Mouse (Mus musculus): ENCODE measurements around the gene Mrgprb5. TPM values are rescaled to one million over a fixed set of nuclear protein-coding genes. Genes with fewer than 3 reads are reported as not detected.
"Not testable (repeated sequence)": the region's sequence is repeated elsewhere in the genome, so short reads cannot be mapped to it uniquely, and the experiment has no call there.

Mrgprb5 gene
- polyA plus RNA-seq, 1 experiment from 2014 or later = not detected

- not testable (repeated sequence) for ATAC-seq; H3K4me2 ChIP-seq (ENCODE audit: low read depth, low read length)
Observed at GRCm38 (mm10) chr7:48132247-48132646, 36.6 kb downstream of the Mrgprb5 start.

GRCm38 (mm10) chr7:48131820-48132219 is 37.0 kb downstream of the Mrgprb5 start:
- Histone ChIP-seq H3K4me2 (ENCODE audit: low read depth, low read length) (peak overlapping the region; percentile 62; the same call in 1 of the 2 replicates), H3K9ac (replicated peaks) (peak overlapping the region; percentile 40; the same call in 1 of the 2 replicates), H3K4me3 (ENCODE audit: low read depth, low read length) (peak overlapping the region; percentile 36)
- 4% methylated on average over 10 of the region's 14 CpGs for WGBS (ENCODE audit: insufficient replicate concordance)
- H3K4me1 ChIP-seq (ENCODE audit: insufficient read depth); H3K9me3 ChIP-seq (ENCODE audit: low read length); ATAC-seq; H3K27ac ChIP-seq (ENCODE audit: low read depth); DNase-seq; H3K27me3 ChIP-seq (ENCODE audit: insufficient read depth, low read length); H3K36me3 ChIP-seq (replicated peaks; ENCODE audit: insufficient read depth, low read length): not testable (repeated sequence)

More at GRCm38 (mm10) chr7:48132247-48132646, 36.6 kb downstream of the Mrgprb5 start:
- not testable (repeated sequence) for H3K27ac ChIP-seq (ENCODE audit: low read depth); H3K27me3 ChIP-seq (ENCODE audit: insufficient read depth, low read length); H3K4me1 ChIP-seq (ENCODE audit: insufficient read depth); H3K9me3 ChIP-seq (ENCODE audit: low read length); H3K9ac ChIP-seq (replicated peaks); DNase-seq; H3K36me3 ChIP-seq (replicated peaks; ENCODE audit: insufficient read depth, low read length)
- TF ChIP-seq CTCF (IDR thresholded peaks at IDR 0.05; ENCODE audit: low read depth) = peak; percentile 47
- peak overlapping the region; percentile 36 for H3K4me3 ChIP-seq (ENCODE audit: low read depth, low read length)
- under 1% methylated on average over 4 of the region's 7 CpGs for WGBS (ENCODE audit: insufficient replicate concordance)

GRCm38 (mm10) chr7:48123806-48124205 is 45.0 kb downstream of the Mrgprb5 start:
- TF ChIP-seq EP300 (IDR thresholded peaks at IDR 0.05; ENCODE audit: low read depth) (no peak), CTCF (IDR thresholded peaks at IDR 0.05; ENCODE audit: low read depth) (no peak)
- no peaks in the 10 kb centered on the region for H3K9me3 ChIP-seq (ENCODE audit: low read length)
- WGBS (ENCODE audit: insufficient replicate concordance) = 72% methylated on average over 5 of the region's 5 CpGs
- no peak for ATAC-seq
- no peak overlapping the region for H3K4me2 ChIP-seq (ENCODE audit: low read depth, low read length)
- no peak overlapping the region for H3K27ac ChIP-seq (ENCODE audit: low read depth)
- DNase-seq = no peak
- no peak overlapping the region for H3K4me3 ChIP-seq (ENCODE audit: low read depth, low read length)
- H3K27me3 ChIP-seq (ENCODE audit: insufficient read depth, low read length) = no peaks in the 10 kb centered on the region
- H3K9ac ChIP-seq (replicated peaks) = no peak overlapping the region
- no peaks in the 10 kb centered on the region for H3K4me1 ChIP-seq (ENCODE audit: insufficient read depth)
- H3K36me3 ChIP-seq (replicated peaks; ENCODE audit: insufficient read depth, low read length) = no peaks in the 10 kb centered on the region

Other genes with a start within 250 kb of the Mrgprb5 start
- not detected in 2 replicates for gene Mrgpra4, start 186.9 kb downstream of the Mrgprb5 start, polyA plus RNA-seq (2015; fragmentation: Nextera tagmentation; extraction: Ambion mirVana)
- gene Mrgprx1, start 141.4 kb downstream of the Mrgprb5 start, polyA plus RNA-seq (2015; fragmentation: Nextera tagmentation; extraction: Ambion mirVana) = not detected in 2 replicates
- gene Mrgprb4, start 30.3 kb upstream of the Mrgprb5 start, polyA plus RNA-seq (2015; fragmentation: Nextera tagmentation; extraction: Ambion mirVana) = not detected in 2 replicates
- not detected in 2 replicates for gene Mrgprb8, start 219.5 kb upstream of the Mrgprb5 start, polyA plus RNA-seq (2015; fragmentation: Nextera tagmentation; extraction: Ambion mirVana)

Data from liver, postnatal 0 days (tissue).